Mouse (Mus musculus) embryonic facial prominence, embryonic 13.5 days (tissue): Measurements from ENCODE around the gene Svs4. TPM values are rescaled to one million over a fixed set of nuclear protein-coding genes. Genes with fewer than 3 reads are reported as not detected.

Experiments used
- polyA plus RNA-seq: library from polyadenylated mRNA; unstranded; fragments of >200 nt; fragmentation: Nextera tagmentation; extraction: Ambion mirVana; gene quantifications from 2 replicates; pipeline ENCODE4 v1.2.1, GENCODE M21; 2015

The Svs4 gene
- polyA plus RNA-seq, 1 experiment from 2014 or later, result not detected

Other genes with a start within 250 kb of the Svs4 start
- gene Stk4, start 208.1 kb downstream of the Svs4 start, polyA plus RNA-seq, result 19.0 and 19.8 TPM in 2 replicates
- 59.1 and 59.3 TPM in 2 replicates for gene Tomm34, start 207.3 kb downstream of the Svs4 start, polyA plus RNA-seq
- gene Kcns1, start 107.3 kb downstream of the Svs4 start, polyA plus RNA-seq, result 0.80 and 1.2 TPM in 2 replicates
- gene Wfdc5, start 95.7 kb downstream of the Svs4 start, polyA plus RNA-seq, result not detected in 2 replicates
- not detected in 2 replicates for gene Wfdc12, start 87.9 kb downstream of the Svs4 start, polyA plus RNA-seq
- gene Wfdc15a, start 78.3 kb downstream of the Svs4 start, polyA plus RNA-seq, result not detected in 2 replicates
- gene Wfdc15b, start 56.8 kb downstream of the Svs4 start, polyA plus RNA-seq, result not detected in 2 replicates
- gene Svs2, start 40.0 kb downstream of the Svs4 start, polyA plus RNA-seq, result not detected in 2 replicates
- not detected in 2 replicates for gene Svs3b, start 21.8 kb downstream of the Svs4 start, polyA plus RNA-seq
- not detected in 2 replicates for gene Svs3a, start 10.8 kb upstream of the Svs4 start, polyA plus RNA-seq
- not detected in 2 replicates for gene Svs6, start 38.3 kb upstream of the Svs4 start, polyA plus RNA-seq
- not detected in 2 replicates for gene Svs5, start 54.3 kb upstream of the Svs4 start, polyA plus RNA-seq
- gene Slpi, start 110.6 kb upstream of the Svs4 start, polyA plus RNA-seq, result 2.2 and 2.7 TPM in 2 replicates
- gene Rbpjl, start 124.7 kb upstream of the Svs4 start, polyA plus RNA-seq, result 0.59 and 1.0 TPM in 2 replicates
- gene Matn4, start 126.7 kb upstream of the Svs4 start, polyA plus RNA-seq, result 66.0 and 105 TPM in 2 replicates
- 81.5 and 87.8 TPM in 2 replicates for gene Sdc4, start 165.4 kb upstream of the Svs4 start, polyA plus RNA-seq
- gene Sys1, start 178.5 kb upstream of the Svs4 start, polyA plus RNA-seq, result 56.0 and 65.9 TPM in 2 replicates
- 7.7 and 8.3 TPM in 2 replicates for gene Gm20458, start 182.5 kb upstream of the Svs4 start, polyA plus RNA-seq
- not detected in 2 replicates for gene Trp53tg5, start 195.3 kb upstream of the Svs4 start, polyA plus RNA-seq
- 2.1 and 3.0 TPM in 2 replicates for gene Dbndd2, start 207.6 kb upstream of the Svs4 start, polyA plus RNA-seq
- gene Pigt, start 219.1 kb upstream of the Svs4 start, polyA plus RNA-seq, result 49.6 and 52.6 TPM in 2 replicates